Comparison of ENCODE assay signal across 9 mouse cellular contexts in the genomic region with DNA sequence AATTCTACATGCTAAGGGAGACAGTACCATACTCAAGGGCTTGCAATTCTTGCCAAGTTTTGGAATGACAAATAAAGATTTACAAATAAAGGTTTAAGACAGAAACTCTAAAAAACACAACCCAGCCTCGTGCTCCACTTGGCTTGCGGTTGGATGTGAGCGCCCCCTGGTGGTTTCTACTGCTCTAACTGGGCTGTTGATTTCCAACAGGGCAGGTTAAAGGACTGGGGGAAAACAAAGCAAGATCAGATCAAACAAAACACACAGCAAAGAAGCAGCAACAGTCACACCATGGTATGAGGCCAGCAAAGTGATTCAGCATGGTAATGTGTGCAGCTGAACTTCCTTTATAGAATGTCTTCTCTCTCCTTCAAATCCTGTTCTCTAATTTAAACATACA.
DNase-seq lines count a peak whose midpoint lies in the region; ATAC-seq and TF ChIP-seq lines count a peak whose summit lies in the region.
"Had no signal": no experiment of that assay in that cellular context is flagged by ENCODE, and none has a peak within 500 bp of the region (broad histone marks: within the 10 kb centered on the region; RNA-seq: fewer than 3 reads in every experiment).

No protein-coding gene starts in this region.

- POLR2A ChIA-PET in Patski (lab: Charles Lee), result no interaction called here

- in situ Hi-C loops in Patski (cut with MboI; ENCODE audit: low pct_unique_long_range_greater_than_20kb), result no loop called here

- ATAC-seq in Patski, result peak; percentile 58

- H3K27me3 ChIP-seq in Patski, result no peaks in the 10 kb centered on the region
- H3K27me3 ChIP-seq: heart, embryonic 13.5 days had no signal

- peak; percentile 95 for TF ChIP-seq CTCF in Patski (IDR thresholded peaks at IDR 0.05)

- CTCF ChIA-PET in Patski (lab: Charles Lee), result no interaction called here

- DNase-seq in 416B (ENCODE audit: low read depth), result peak; percentile 61
- DNase-seq in Patski (ENCODE audit: low read depth, low spot score), result no peak
- peak; percentile 83 to 89 for DNase-seq in cerebellum, postnatal 4 days (ENCODE audit: low spot score in 2 of 2)
- peak; percentile 23 to 31 for DNase-seq in gastrocnemius, adult 8-10 months (ENCODE audit: low spot score in 2 of 2)
- peak; percentile 91 for DNase-seq in kidney, postnatal 10 days
- peak; percentile 28 to 52 for DNase-seq in lung, adult 18-20 months
- peak; percentile 23 for DNase-seq in retina, adult 2 months (ENCODE audit: low read depth, low spot score)
- DNase-seq in urinary bladder, postnatal 10 days (ENCODE audit: low spot score), result peak; percentile 48
